Mouse (Mus musculus): ENCODE measurements around the gene Gm11639. TPM values are rescaled to one million over a fixed set of nuclear protein-coding genes. Genes with fewer than 3 reads are reported as not detected.

The Gm11639 gene
- polyA plus RNA-seq, 1 experiment = 0.02 TPM

DNA sequence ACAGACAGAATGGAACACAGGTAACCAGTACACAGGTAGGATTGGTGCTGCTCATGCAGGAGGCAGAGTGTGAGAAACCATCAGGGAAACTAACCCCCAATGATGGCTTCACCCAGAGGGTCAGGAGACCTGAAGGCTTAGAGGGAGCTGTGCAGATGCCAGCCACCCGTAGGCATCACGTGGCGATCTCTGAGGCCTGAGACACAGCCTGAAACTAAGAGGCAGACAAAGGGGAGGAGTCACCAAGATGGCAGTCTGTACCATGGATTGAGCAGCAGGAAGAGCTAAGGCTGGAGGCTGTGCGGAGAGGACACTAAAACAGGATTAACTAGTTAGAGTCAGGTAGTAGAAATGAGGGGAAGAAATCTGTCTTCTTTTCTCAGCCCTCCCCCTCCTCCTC lies 465.2 kb downstream of the Gm11639 start:
- no peak for DNase-seq
- H3K4me3 ChIP-seq (replicated peaks; ENCODE audit: insufficient read depth, low read depth, low read length) = no peak overlapping the region
- TF ChIP-seq CTCF (IDR thresholded peaks at IDR 0.05; ENCODE audit: borderline replicate concordance, insufficient read depth, low read depth, low read length) (no peak), POLR2A (IDR thresholded peaks at IDR 0.05; ENCODE audit: borderline replicate concordance, insufficient read depth, low read length) (no peak)
- 33% methylated on average over 4 of the region's 4 CpGs for WGBS
- no peak overlapping the region for H3K27ac ChIP-seq (ENCODE audit: insufficient read depth, low read length)
- no peaks in the 10 kb centered on the region for H3K4me1 ChIP-seq (ENCODE audit: control insufficient read depth, insufficient read depth, low read length)
- H3K27me3 ChIP-seq (ENCODE audit: control insufficient read depth, insufficient read depth, low read length) = no peaks in the 10 kb centered on the region

- Histone ChIP-seq H3K4me3 (replicated peaks; ENCODE audit: insufficient read depth, low read depth, low read length) (no peak overlapping the region), H3K27ac (ENCODE audit: insufficient read depth, low read length) (no peak overlapping the region), H3K27me3 (ENCODE audit: control insufficient read depth, insufficient read depth, low read length) (no peaks in the 10 kb centered on the region), H3K4me1 (ENCODE audit: control insufficient read depth, insufficient read depth, low read length) (no peaks in the 10 kb centered on the region)
- DNase-seq = no peak
- TF ChIP-seq POLR2A (IDR thresholded peaks at IDR 0.05; ENCODE audit: borderline replicate concordance, insufficient read depth, low read length) (no peak), CTCF (IDR thresholded peaks at IDR 0.05; ENCODE audit: borderline replicate concordance, insufficient read depth, low read depth, low read length) (no peak)
- 27% methylated on average over 19 of the region's 19 CpGs for WGBS
Observed at GRCm38 (mm10) chr11:105151226-105152016, 465.9 kb downstream of the Gm11639 start.

DNA sequence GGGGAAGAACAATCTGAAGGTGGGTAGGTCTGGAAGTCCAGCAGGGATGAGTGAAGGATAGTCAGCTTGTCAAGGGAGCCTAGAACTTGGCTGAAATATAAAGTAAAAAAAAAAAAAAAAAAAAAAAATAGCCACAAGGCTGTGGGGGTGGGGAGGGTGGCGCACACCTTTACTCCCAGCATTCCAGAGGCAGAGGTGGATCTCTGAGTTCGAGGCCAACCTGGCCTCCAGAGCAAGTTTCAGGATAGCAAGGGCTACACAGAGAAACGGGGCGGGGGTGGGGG lies 466.5 kb downstream of the Gm11639 start:
- TF ChIP-seq POLR2A (IDR thresholded peaks at IDR 0.05; ENCODE audit: borderline replicate concordance, insufficient read depth, low read length) = no peak
- TF ChIP-seq CTCF (IDR thresholded peaks at IDR 0.05; ENCODE audit: borderline replicate concordance, insufficient read depth, low read depth, low read length) = no peak
- H3K27ac ChIP-seq (ENCODE audit: insufficient read depth, low read length) = no peak overlapping the region
- 81% methylated on average over 4 of the region's 4 CpGs for WGBS
- no peaks in the 10 kb centered on the region for H3K4me1 ChIP-seq (ENCODE audit: control insufficient read depth, insufficient read depth, low read length)
- no peak overlapping the region for H3K4me3 ChIP-seq (replicated peaks; ENCODE audit: insufficient read depth, low read depth, low read length)
- DNase-seq = no peak
- H3K27me3 ChIP-seq (ENCODE audit: control insufficient read depth, insufficient read depth, low read length) = no peaks in the 10 kb centered on the region

- no peak for TF ChIP-seq POLR2A (IDR thresholded peaks at IDR 0.05; ENCODE audit: borderline replicate concordance, insufficient read depth, low read length)
- DNase-seq = no peak
- Histone ChIP-seq H3K27me3 (ENCODE audit: control insufficient read depth, insufficient read depth, low read length) (no peaks in the 10 kb centered on the region), H3K4me1 (ENCODE audit: control insufficient read depth, insufficient read depth, low read length) (no peaks in the 10 kb centered on the region), H3K27ac (ENCODE audit: insufficient read depth, low read length) (no peak overlapping the region), H3K4me3 (replicated peaks; ENCODE audit: insufficient read depth, low read depth, low read length) (no peak overlapping the region)
- WGBS = 89% methylated on average over 11 of the region's 11 CpGs
Observed at GRCm38 (mm10) chr11:105152357-105152899, 466.9 kb downstream of the Gm11639 start.

- TF ChIP-seq POLR2A (IDR thresholded peaks at IDR 0.05; ENCODE audit: borderline replicate concordance, insufficient read depth, low read length) (no peak), CTCF (IDR thresholded peaks at IDR 0.05; ENCODE audit: borderline replicate concordance, insufficient read depth, low read depth, low read length) (no peak)
- no peaks in the 10 kb centered on the region for H3K27me3 ChIP-seq (ENCODE audit: control insufficient read depth, insufficient read depth, low read length)
- WGBS = 13% methylated on average over 12 of the region's 12 CpGs
- H3K27ac ChIP-seq (ENCODE audit: insufficient read depth, low read length) = no peak overlapping the region
- H3K4me3 ChIP-seq (replicated peaks; ENCODE audit: insufficient read depth, low read depth, low read length) = no peak overlapping the region
- DNase-seq = no peak
- H3K4me1 ChIP-seq (ENCODE audit: control insufficient read depth, insufficient read depth, low read length) = no peaks in the 10 kb centered on the region
Observed at GRCm38 (mm10) chr11:105153068-105153833, 467.7 kb downstream of the Gm11639 start.

- Histone ChIP-seq H3K4me1 (ENCODE audit: control insufficient read depth, insufficient read depth, low read length) (no peaks in the 10 kb centered on the region), H3K27ac (ENCODE audit: insufficient read depth, low read length) (no peak overlapping the region), H3K4me3 (replicated peaks; ENCODE audit: insufficient read depth, low read depth, low read length) (no peak overlapping the region), H3K27me3 (ENCODE audit: control insufficient read depth, insufficient read depth, low read length) (no peaks in the 10 kb centered on the region)
- DNase-seq = no peak
- WGBS = 83% methylated on average over 4 of the region's 4 CpGs
- TF ChIP-seq POLR2A (IDR thresholded peaks at IDR 0.05; ENCODE audit: borderline replicate concordance, insufficient read depth, low read length) (no peak), CTCF (IDR thresholded peaks at IDR 0.05; ENCODE audit: borderline replicate concordance, insufficient read depth, low read depth, low read length) (no peak)
Observed at GRCm38 (mm10) chr11:105155915-105156314, 470.4 kb downstream of the Gm11639 start.

- no peaks in the 10 kb centered on the region for H3K27me3 ChIP-seq (ENCODE audit: control insufficient read depth, insufficient read depth, low read length)
- no peak overlapping the region for H3K4me3 ChIP-seq (replicated peaks; ENCODE audit: insufficient read depth, low read depth, low read length)
- DNase-seq = no peak
- no peaks in the 10 kb centered on the region for H3K4me1 ChIP-seq (ENCODE audit: control insufficient read depth, insufficient read depth, low read length)
- H3K27ac ChIP-seq (ENCODE audit: insufficient read depth, low read length) = no peak overlapping the region
- TF ChIP-seq CTCF (IDR thresholded peaks at IDR 0.05; ENCODE audit: borderline replicate concordance, insufficient read depth, low read depth, low read length) (no peak), POLR2A (IDR thresholded peaks at IDR 0.05; ENCODE audit: borderline replicate concordance, insufficient read depth, low read length) (no peak)
- 84% methylated on average over 19 of the region's 19 CpGs for WGBS
Observed at GRCm38 (mm10) chr11:105156748-105157267, 471.3 kb downstream of the Gm11639 start.
